Mouse (Mus musculus) lung, postnatal 14 days (tissue): ENCODE data around the gene Syngr1.
"Not testable (repeated sequence)": the region's sequence is repeated elsewhere in the genome, so short reads cannot be mapped to it uniquely, and the experiment has no call there.

Experiments
- DNase-seq: peaks from one replicate; pipeline ENCODE4 v3.0.0; 2021

Syngr1 gene

DNA sequence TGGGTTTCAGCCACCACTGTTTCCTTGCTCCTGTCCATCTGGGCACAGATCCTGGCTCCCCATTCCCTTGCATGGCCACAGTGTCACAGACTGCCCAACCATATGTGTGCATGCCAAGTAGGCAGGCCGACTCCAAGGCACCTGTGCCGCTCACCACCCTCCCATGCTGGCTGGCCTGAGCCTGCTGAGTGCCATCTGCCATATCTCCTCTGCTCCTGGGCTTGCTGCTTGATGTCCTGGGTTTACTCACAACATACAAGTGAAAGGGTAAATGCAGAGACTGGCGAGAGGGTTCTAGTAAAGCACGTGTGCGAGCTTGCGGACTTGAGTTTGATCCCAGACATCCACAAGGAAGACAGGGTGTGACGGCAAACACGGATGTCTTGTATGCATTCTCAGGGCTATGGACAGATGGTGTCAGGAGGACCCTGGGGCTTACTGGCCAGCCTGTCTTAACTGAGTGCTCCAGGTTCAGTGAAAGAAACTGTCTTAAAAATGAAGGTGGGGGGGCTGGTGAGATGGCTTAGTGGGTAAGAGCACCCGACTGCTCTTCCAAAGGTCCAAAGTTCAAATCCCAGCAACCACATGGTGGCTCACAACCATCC, 30.7 kb downstream of the Syngr1 start:
- DNase-seq: no peak

DNA sequence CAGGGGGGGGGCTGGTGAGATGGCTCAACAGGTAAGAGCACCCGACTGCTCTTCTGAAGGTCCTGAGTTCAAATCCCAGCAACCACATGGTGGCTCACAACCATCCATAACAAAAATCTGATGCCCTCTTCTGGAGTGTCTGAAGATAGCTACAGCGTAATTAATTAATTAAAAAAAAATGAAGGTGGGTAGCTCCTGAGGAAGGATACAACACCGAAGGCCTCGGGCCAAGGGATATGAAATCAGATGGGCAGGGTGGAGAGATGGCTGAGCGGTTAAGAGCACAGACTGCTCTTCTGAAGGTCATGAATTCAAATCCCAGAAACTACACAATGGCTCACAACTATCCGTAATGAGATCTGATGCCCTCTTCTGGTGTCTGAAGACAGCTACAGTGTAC, 31.3 kb downstream of the Syngr1 start:
- not testable (repeated sequence) for DNase-seq

DNA sequence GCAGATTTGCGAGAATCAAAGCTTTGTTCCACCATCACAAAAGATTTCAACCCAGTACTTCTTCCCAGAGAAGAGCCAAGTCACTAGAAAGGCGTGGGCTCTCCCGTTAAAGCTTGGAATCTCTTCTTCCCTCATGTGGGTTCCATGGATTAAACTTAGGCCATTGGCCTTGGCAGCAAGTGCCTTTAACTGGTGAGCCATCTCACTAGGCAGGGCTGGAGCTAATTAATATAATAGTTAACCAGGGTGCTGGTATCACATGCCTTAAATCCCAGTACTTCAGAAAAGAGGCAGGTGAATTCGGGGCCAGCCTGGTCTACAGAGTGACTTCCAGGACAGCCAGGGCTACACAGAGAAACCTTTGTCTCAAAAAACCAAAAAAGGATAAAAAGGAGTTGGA, 33.5 kb downstream of the Syngr1 start:
- no peak for DNase-seq

DNA sequence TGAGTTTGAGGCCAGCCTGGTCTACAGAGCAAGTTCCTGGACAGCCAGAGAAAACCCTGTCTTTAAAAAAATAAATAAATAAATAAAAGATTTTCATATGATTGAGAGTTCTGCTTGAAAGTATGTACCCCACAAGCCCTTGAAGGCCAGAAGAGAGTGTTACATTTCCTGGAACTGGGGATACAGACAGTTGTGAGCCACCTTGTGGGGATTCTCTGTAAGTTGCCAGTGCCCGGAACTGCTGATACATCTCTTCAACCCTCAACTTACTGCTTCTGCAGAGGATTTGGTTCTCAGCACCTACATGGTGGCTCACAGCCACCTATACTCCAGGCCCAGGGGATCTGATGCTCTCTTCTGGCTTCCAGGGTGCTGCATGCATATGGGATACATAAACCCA, 36.1 kb downstream of the Syngr1 start:
- no peak for DNase-seq

DNA sequence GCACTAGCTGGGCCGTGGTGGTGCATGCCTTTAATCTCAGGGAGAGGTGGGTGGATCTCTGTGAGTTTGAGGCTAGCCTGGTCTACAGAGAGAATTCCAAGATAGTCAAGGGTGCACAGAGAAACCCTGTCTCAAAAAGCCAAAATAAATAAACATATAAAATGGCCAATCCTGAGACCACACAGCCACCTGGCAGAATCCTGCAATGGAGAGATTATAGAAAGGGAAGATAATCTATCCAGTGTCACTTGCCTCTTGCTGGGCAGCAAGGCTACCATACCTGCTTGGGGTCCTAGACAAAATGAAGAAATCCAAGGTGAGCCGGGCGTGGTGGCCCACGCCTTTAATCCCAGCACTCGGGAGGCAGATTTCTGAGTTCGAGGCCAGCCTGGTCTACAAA, 38.8 kb downstream of the Syngr1 start:
- DNase-seq: no peak

DNA sequence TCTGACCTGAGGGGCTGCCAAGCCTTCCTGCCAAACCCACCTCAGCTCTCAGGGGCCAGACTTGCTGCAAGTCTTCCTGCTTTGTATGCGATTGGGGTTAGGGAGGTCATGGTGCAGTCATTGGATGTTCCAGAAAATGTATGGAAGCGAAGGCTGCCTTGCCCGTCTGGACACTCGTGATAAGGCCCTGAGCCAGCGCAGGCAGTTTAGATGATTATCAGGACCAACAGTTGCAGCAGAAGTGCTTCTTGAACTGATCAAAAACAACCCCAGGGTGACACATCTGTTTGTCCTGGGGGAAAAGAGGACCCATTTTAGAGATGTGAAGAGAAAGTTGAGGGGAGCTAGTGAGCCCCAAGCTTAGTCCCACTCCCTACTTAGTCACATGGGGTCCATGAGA, 39.6 kb downstream of the Syngr1 start:
- DNase-seq: no peak

DNA sequence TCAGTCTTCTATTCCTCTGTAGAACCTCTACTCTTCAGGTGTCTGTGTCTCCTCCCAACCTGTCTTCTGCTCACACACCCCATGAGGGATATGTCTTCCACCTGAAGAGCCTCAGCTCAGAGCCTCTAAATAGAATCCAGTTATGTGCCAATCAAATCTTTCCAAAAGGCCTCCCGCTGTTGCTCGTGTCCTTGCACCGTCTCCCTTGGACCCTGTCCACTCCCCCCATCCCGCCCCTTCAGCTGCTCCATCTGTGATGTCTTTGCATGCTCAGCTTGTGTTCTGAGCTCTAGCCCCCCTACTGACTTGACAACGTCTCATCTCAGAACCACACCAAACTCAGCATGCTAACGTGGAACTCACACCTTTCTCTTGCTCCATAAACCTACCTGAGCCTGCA, 40.3 kb downstream of the Syngr1 start:
- DNase-seq: no peak

DNA sequence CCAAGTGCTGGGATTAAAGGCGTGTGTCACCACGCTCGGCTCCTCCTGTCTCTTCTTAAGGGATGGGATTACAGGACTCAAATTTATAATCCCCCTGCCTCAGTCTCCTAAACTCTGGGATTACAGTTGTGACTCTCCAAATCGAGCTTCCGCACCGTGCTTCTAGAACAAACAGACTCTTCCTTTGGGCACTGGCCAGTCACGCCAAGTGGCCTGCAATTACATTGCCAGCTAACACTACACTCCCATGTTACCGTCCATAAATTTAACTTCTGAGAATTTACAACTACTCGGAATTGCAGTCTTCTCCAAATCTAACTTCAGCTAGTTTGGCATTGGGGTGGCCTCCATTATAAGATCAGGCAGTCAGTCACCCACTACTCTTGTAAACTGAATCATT, 41.3 kb downstream of the Syngr1 start:
- DNase-seq: peak; percentile 24

DNA sequence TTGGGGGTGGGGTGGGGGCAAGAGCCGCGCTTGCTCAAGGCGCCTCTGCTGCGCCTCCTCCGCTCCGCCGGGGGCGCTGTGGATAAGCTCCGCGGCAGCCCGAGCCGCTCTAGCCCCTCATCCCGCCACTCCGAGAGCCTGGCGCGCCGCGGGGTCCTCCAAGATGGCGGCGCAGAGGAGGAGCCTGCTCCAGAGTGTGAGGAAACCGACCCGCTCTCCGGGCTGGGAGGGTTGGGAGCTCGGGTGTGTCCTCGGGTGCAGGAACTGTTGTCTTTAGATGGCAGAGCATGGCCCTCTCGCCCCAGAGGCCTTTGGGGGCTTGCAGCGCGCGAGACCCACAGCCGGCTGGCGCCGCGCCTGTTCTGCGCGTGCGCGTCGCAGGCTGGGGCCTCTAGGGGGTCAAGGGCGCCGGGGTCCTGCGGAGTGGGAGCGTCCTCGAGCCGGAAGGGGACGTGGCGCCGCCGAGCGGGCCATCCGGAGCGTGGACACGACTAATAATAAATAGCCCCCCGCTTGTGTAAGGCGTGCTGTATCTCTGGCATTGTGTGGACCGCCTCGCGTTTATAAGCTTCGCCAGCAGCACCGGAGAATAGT, 42.0 kb downstream of the Syngr1 start, which contains the start of gene Tab1:
Gene Tab1, plus strand, starts transcription at position 135 of the 594 bp plus-strand sequence.
- peak; percentile 92 for DNase-seq

DNA sequence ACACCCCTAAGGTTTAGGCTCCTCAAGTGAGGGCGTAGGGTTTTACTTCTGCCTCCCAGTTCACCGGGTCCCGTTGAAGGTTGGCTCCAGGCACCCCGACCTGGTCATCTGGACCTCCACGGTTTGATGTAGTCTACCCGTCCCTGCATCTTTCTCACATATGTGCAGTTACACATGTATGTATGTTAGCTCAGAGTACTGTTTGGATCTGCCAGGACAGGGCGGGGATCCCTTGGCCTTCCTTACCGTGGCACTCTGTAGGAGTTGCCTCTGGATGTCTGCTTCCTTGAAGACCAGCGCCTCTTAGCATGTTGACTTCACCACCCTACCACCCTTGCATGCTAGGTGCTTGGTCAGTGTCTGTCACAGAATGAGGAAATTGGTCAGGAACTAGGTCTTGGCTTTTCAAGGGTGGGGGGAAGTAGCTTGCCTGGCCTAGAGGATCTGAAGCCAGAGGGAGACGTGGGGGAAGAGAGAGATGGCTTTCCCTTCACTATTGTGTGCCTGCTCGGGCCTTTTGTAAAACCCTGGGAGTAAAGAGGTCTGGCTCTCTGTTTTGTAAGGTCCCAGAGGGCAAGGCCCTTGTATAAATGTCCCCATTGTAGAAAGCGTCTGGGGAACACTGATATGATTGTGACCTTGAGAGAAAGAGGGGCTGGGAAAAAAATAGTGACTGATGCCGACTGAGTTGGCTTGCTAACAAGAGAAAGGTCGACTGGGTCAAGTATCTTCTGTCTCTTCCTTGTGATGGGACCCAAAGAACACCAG, 42.7 kb downstream of the Syngr1 start:
- DNase-seq: peak; percentile 31

DNA sequence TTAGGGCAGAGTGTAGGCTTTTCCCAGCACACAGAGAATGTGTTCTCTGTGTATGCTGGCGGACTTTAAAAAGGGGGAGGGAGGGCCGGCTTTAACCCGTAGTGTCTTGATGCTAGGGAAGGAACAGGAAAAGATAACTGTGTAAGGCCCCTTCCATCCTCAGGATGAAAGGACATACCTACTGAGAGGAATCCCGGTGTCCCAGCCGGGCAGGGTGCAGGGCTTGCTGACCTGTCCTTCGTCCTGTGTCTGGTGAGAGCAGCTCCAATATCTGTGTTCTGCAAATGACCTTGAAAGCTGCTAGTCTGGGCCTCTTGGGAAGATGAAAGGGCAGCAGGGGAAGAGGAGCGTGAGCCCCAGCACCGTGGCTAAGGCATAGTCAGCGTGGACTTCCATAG, 43.3 kb downstream of the Syngr1 start:
- no peak for DNase-seq

DNA sequence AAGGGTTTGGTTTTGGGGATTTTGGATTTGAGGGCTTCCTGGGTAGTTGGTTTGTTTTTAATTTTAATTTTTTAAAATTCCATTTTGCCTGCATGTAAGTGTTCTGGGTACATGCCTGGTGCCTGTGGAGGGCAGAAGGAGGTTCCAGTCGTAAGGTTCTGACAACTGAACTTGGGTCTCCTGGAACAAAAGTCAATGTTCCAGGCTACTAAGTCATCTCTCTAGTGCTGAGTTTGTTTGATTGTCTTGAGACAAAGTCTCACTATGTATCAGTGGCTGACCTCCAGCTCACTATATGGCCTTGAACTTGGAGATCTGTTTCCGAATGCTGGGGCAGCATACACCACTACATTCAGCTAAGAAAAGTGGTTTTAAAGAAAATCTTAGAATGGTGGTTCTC, 44.4 kb downstream of the Syngr1 start:
- no peak for DNase-seq

DNA sequence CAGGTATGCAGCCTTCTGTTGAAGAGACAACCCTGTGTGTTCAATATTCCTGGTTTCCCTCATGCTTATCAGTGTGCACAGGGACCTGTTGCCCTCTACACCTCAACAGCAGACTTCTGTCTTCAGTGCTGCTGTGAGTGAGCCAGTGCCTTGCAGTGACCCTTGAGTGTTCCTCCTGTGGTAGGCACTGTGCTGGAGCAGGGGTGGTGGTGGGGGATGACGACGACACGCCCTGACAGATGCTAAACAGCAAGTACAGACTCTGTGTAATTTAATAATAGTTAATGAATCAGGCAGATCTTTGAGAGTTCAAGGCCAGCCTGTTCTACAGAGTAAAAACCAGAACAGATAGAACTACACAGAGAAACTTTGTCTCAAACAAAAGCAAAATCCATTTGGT, 45.5 kb downstream of the Syngr1 start:
- no peak for DNase-seq

DNA sequence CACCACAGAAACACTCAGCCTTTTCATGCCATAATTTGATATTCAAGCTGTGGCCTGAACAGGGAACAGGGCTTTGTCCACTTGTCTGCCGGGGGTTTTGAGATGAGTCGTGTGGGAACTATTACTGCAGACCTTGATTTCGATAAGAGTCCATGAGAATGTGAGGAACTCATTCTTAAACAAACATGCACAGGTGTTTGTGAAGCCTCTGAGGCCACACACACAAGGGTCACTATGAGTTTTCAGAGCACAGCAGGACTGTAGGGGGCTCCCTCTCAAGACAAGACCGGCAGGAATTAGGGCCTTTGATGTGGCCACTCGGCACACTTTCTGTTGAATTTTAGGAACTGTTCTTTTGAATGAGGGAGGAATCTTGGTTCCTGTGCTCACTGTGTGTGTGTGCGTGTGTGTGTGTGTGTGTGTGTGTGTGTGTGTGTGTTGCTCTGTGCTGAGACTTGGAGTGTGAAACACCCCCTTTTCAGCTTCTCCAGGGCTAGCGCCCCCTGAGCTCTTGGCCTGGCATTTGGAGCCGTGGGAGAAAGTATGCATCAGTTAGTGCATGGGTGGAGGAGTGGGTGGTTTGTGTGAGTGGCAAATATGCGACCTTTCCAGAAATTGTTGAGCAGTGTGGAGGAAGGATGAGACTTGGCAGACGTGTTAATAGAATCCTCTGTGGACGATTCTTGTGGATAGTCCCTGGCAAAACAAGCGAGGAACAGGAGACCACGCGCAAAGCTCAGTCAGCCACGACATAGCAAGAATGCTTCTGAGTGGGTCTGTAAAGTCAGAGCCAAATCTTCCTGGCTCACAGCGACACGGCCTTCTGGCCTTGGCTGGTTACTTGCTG, 47.0 kb downstream of the Syngr1 start:
- DNase-seq: no peak

DNA sequence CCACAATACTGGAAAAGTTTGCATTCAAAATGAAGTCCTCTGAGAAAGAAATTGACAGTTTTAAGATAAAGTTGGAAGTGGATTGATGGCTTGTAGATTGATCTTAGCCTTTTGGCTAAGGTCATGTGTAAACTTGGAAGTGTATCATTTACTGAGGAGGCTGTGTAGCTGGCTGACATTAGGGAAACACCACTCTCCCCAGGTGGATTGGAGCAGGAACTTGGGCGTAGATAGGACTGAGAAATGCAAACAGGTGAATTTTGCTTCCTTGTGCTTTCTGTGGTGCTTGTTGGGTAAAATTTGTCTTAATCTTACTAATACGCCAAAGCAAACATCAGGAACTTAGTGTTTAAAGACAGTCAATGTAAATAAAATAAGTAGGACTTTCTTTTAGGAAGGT, 49.2 kb downstream of the Syngr1 start:
- no peak for DNase-seq

DNA sequence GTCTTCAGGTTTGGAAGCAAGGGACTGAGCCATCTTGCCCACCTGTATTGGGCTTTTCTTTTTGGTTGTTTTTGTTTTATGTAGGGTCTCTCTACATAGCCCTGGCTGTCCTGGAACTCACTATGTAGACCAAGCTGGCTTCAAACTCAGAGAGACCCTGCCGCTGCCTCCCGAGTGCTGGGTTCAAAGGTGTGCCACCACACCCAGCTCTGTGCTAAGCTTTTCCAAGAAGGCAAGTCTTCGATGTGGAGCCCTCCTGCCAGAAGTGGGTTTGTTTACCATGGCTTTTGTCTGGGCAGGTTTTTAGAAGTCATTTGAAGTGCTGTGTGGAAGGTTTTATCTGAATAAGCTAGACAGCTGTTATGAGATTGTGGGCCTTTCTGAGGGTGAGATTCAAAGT, 49.7 kb downstream of the Syngr1 start:
- DNase-seq: no peak

DNA sequence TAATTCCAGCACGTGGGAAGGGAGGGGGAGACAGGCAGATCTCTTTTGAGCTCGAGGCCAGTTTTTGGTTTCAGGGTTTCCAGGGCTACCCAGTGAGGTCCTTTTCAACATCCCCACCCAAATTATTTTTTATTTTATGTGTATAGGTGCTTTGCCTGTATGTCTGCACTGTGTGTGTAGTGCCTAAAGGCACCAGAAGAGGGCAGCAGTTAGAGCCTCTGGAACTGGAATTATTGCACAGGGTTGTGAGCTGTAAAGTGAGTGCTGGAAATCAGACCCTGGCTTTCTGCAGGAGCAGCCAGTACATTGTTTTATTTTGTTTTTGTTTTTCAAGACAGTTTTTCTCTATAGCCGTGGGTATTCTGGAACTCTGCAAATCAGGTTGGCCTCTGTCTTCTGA, 51.0 kb downstream of the Syngr1 start:
- no peak for DNase-seq

DNA sequence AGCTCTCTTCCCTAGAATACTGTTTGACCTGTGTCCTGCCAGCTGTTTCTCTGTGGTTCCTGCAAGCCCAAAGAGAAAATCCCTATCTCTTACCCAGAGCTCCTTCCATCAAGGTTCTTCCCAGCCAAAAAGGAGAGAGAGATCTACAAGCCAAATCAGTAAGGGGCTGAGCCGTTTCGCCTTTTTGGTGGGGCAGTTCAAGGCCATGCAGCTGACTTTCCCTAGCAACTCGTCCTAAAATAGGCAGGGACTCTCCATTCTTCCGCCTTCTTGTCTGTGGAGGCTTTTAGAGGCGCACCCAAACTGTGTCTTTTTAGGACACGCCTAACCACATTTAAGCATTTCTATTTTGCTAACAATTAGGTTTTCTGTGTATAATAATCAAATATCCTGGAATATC, 52.6 kb downstream of the Syngr1 start:
- no peak for DNase-seq

DNA sequence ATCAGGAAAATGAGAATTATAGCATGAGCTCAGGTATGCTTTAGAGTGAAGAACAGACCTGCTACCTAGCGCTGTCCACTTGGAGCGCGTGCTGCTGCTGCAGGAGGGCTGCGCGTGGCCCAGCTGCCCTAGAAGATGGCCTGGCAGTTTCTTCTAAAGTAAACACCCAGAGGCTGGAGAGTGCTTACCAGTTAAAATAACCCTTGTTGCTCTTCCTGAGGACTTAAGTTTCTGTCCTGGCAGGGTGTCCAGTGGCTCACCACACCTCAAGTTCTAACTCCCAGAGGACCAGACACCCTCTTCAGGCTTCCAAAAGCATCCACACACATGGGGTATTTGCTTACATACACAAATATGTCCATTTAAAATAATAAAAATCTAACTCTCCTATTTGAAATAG, 54.3 kb downstream of the Syngr1 start:
- no peak for DNase-seq

DNA sequence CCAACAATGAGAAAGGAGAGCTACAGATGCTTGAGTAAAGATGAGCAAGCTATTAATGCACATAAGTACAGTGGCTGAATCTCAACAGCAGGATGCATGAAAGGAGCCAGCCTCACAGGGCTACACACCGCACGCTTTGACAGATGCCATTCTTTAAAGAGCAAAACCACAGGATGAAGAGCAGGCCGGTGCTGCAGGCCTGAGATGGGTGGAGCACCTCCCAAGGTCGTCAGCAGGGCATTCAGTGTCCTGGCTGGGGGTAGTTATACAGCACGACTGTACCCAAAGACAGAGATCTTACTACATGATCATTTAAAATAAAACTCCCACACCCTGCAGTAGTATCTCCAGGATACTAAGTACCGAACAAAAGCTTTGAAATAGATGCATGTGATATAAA, 55.0 kb downstream of the Syngr1 start:
- no peak for DNase-seq

DNA sequence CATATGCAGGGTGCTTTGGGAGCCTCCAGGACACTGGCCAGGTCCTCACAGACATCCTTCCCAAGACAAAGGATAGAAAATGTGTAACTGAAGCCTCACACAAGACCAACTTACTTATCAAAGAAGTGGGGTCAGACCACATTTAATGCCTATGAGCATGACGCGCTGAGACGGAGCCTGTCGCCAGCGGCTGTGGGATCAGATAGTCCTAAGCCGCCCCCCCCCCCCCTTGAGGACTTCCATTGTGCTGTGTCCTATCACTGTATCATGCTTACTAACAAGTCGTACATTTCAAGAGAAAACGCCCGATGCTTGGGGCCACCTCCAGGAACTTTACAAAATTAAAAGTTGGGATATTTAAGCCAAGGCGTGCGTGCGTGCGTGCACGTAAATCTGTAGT, 56.0 kb downstream of the Syngr1 start:
- no peak for DNase-seq

DNA sequence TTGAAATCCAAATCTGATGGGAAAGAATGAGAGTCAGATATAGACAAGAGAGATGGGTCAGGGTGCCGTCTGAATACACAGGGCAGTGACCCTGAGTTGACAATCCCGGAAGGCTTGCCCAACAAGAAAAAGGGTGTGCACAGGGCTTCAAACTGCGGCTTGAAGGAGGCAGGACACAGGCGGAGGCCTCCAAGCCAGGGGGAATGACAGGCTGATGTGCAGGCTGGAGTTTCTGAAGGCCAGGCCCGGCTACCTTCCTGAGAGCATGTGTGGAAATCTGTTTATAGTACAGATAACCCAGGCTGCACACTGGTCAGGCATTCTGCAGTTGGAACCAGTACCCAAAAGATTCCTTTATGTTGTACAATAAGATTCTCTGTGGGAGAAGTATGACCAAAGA, 56.4 kb downstream of the Syngr1 start:
- no peak for DNase-seq

DNA sequence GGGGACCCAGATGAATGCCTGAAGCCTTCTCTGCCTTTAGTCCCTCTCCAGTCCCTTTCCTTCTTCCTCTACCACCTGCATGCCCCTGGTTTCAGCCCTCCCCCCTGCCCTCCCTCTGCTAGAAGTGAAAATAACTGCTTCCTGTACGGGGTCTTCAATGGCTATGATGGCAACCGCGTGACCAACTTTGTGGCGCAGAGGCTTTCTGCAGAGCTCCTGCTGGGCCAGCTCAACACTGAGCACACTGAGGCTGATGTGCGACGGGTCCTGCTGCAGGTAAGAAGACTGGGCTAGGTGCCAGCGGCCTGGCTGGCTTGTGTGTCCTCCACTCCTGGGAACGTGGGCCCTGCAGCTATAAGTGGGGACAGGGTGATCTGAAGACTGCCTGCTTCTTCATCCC, 57.4 kb downstream of the Syngr1 start:
- no peak for DNase-seq

DNA sequence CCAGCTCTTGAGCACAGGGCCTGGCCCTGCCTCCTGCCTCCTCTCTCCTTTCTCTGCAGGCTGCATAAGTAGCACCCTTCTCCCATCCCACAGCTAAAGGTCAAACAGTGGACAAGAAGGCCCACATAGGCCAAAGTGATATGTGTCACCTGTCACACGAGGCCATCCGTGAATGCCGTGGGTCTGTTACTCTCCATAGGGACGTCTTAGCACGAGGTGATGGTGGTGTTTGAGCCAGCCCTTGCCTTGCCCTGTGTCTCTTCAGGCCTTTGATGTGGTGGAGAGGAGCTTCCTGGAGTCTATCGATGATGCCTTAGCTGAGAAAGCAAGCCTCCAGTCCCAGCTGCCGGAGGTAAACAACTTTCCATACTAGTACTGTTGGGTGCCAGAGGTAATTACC, 58.4 kb downstream of the Syngr1 start:
- DNase-seq: no peak
